Comparison of ENCODE assay signal across 8 mouse cellular contexts in genomic region chr6:42349006-42349425, GRCm38 (mm10). TPM values are rescaled to one million over a fixed set of nuclear protein-coding genes. Genes with fewer than 3 reads are reported as not detected.
A peak's percentile ranks its signal among the peaks of the same experiment; 100 is the strongest.
DNase-seq lines count a peak whose midpoint lies in the region; ATAC-seq lines count a peak whose summit lies in the region.

No protein-coding gene starts in this region.

- ATAC-seq in hindbrain, embryonic 13.5 days (ENCODE audit: low FRiP score) = peak; percentile 40
- ATAC-seq in erythroid progenitor cell, adult 5-6 weeks (replicated peaks; ENCODE audit: low FRiP score, poor library complexity, severe bottlenecking) = no peak

- DNase-seq in ZHBTc4 (ENCODE audit: low read depth, low spot score) = peak; percentile 66
- DNase-seq in cerebellum, adult 9-11 months = peak; percentile 84
- DNase-seq in frontal cortex, postnatal 25 days (ENCODE audit: low spot score in 2 of 2) = peak; percentile 64
- peak; percentile 66 to 74 for DNase-seq in left cerebral cortex, adult 18-20 months (ENCODE audit: low spot score in 2 of 2)
- peak; percentile 91 for DNase-seq in lung, postnatal 36 days
- peak; percentile 56 for DNase-seq in right cerebral cortex, postnatal 36 days (ENCODE audit: low spot score in 2 of 2)

- H3K36me3 ChIP-seq in hindbrain, embryonic 13.5 days = peaks cover 12% of the 10 kb centered on the region; the same call in 1 of the 2 replicates

- WGBS in hindbrain, embryonic 13.5 days = 2% methylated on average over 11 of the region's 11 CpGs

- H3K27me3 ChIP-seq in hindbrain, embryonic 13.5 days = no peaks in the 10 kb centered on the region

- H3K4me2 ChIP-seq in hindbrain, embryonic 13.5 days = peak overlapping the region; percentile 75

- no peaks in the 10 kb centered on the region for H3K9me3 ChIP-seq in hindbrain, embryonic 13.5 days

- peak overlapping the region; percentile 88 for H3K27ac ChIP-seq in hindbrain, embryonic 13.5 days

- H3K4me1 ChIP-seq in hindbrain, embryonic 13.5 days (replicated peaks) = peaks cover 44% of the 10 kb centered on the region

- H3K9ac ChIP-seq in hindbrain, embryonic 13.5 days = peak overlapping the region; percentile 91

- H3K4me3 ChIP-seq in hindbrain, embryonic 13.5 days = peak overlapping the region; percentile 77

RNA-seq across cellular contexts. Expression of gene Zyx, which starts 0.4 kb away (rescaled TPM):
- polyA plus RNA-seq in hindbrain, embryonic 13.5 days (2015; fragmentation: Nextera tagmentation; extraction: Ambion mirVana) = 47.5 and 50.1 TPM in 2 replicates
- total RNA-seq in left cerebral cortex, adult 18-20 months (2021) = 10 to 100 TPM; 48.9 to 51.2 TPM
- total RNA-seq in erythroid progenitor cell, adult 5-6 weeks (2015; ENCODE audit: low replicate concordance) = 37.3 and 45.0 TPM in 2 replicates
- total RNA-seq in erythroid progenitor cell, adult 5-6 weeks (2017; ENCODE audit: low replicate concordance) = 5.9 and 12.8 TPM in 2 replicates

RNA-seq across cellular contexts. Expression of gene Epha1, which starts 24.1 kb away (rescaled TPM):
- polyA plus RNA-seq in hindbrain, embryonic 13.5 days (2015; fragmentation: Nextera tagmentation; extraction: Ambion mirVana) = 0.31 and 0.68 TPM in 2 replicates
- total RNA-seq in left cerebral cortex, adult 18-20 months (2021) = under 1 TPM in 1 of 2 experiments, not detected in 1; 0.23 TPM
- total RNA-seq in erythroid progenitor cell, adult 5-6 weeks (2015; ENCODE audit: low replicate concordance) = not detected in 2 replicates
- total RNA-seq in erythroid progenitor cell, adult 5-6 weeks (2017; ENCODE audit: low replicate concordance) = not detected in 2 replicates

RNA-seq across cellular contexts. Expression of gene Fam131b, which starts 24.6 kb away (rescaled TPM):
- 5.8 and 6.7 TPM in 2 replicates for polyA plus RNA-seq in hindbrain, embryonic 13.5 days (2015; fragmentation: Nextera tagmentation; extraction: Ambion mirVana)
- total RNA-seq in left cerebral cortex, adult 18-20 months (2021) = 100 to 1,000 TPM; 115 to 123 TPM
- total RNA-seq in erythroid progenitor cell, adult 5-6 weeks (2015; ENCODE audit: low replicate concordance) = not detected in 2 replicates
- not detected in 2 replicates for total RNA-seq in erythroid progenitor cell, adult 5-6 weeks (2017; ENCODE audit: low replicate concordance)

RNA-seq across cellular contexts. Expression of gene Tas2r143, which starts 51.0 kb away (rescaled TPM):
- polyA plus RNA-seq in hindbrain, embryonic 13.5 days (2015; fragmentation: Nextera tagmentation; extraction: Ambion mirVana) = not detected in 2 replicates
- not detected for total RNA-seq in left cerebral cortex, adult 18-20 months (2021)
- not detected in 2 replicates for total RNA-seq in erythroid progenitor cell, adult 5-6 weeks (2015; ENCODE audit: low replicate concordance)
- not detected in 2 replicates for total RNA-seq in erythroid progenitor cell, adult 5-6 weeks (2017; ENCODE audit: low replicate concordance)

RNA-seq across cellular contexts. Expression of gene Tas2r135, which starts 56.2 kb away (rescaled TPM):
- polyA plus RNA-seq in hindbrain, embryonic 13.5 days (2015; fragmentation: Nextera tagmentation; extraction: Ambion mirVana) = not detected in 2 replicates
- not detected for total RNA-seq in left cerebral cortex, adult 18-20 months (2021)
- total RNA-seq in erythroid progenitor cell, adult 5-6 weeks (2015; ENCODE audit: low replicate concordance) = not detected in 2 replicates
- total RNA-seq in erythroid progenitor cell, adult 5-6 weeks (2017; ENCODE audit: low replicate concordance) = not detected in 2 replicates

Comparison
In these comparisons a context has a peak if more than half of its experiments do, and no peak if none do; other contexts are left out.
1. RNA of gene Fam131b, which starts 24.6 kb away (total RNA-seq): 115 to 123 TPM in left cerebral cortex, adult 18-20 months; not detected in erythroid progenitor cell, adult 5-6 weeks; every median in the first group is over 100 times any median in the second.
2. Peak in every context shown above with its lines, with median percentiles within 50 percentile points of each other: DNase-seq.